Mouse (Mus musculus): ENCODE data around the gene Edil3.

Edil3 gene

GRCm38 (mm10) chr13:88938564-88938963 is 117.3 kb downstream of the Edil3 start:
- DNase-seq (ENCODE audit: low read depth, low spot score): peak; percentile 71

DNA sequence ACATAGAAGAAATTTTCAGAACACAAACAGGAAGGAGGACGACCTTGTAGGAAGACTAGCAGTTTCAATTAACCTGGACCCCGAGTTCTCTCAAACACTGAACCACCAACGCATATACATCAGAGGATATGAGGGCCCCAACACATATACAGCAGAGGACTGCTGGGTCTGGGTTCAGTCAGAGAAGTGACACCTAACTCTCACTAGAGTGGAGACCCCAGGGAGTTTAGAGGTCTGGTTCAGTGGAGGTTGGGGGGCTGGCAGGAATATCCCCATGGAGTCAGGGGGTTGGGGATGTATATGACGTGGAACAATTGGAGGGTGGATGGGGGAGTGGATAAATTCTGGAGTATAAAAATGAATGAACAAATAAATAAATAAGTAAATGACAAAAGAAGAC is 151.1 kb downstream of the Edil3 start:
- no peak for DNase-seq (ENCODE audit: low read depth, low spot score)

DNA sequence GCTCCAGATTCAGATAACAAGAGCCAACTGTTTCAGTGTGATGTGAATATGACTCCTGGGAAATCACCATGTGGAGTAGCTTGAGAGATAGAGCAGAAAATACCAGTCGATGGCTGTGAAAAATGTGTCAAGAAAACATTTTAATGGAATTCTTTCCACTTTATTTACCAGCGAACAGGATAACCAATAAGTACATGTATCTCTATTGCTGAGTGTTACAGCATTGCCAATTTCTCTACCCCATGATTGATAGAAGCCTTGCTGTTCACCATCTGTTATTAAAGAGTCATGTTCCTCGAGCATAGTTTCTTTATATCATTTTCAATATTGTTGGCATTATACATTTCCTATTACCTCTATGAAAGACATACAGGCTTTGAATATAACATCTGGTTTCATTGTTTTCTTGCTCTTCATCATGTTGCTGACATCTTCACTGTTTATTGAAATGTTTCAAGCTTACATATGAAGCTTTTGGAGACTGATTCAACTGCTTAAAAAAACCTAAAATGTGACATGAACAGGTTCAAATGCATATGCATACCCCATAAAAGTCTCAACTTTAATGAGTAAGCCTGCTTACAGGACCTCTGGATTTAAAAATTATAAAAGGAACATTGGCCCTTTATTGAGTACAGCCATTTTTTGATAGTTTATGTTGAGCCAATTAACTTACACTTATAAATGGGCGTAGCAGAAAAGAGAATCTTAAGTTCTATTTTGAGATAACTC is 186.6 kb downstream of the Edil3 start:
- no peak for DNase-seq (ENCODE audit: low read depth, low spot score)

DNA sequence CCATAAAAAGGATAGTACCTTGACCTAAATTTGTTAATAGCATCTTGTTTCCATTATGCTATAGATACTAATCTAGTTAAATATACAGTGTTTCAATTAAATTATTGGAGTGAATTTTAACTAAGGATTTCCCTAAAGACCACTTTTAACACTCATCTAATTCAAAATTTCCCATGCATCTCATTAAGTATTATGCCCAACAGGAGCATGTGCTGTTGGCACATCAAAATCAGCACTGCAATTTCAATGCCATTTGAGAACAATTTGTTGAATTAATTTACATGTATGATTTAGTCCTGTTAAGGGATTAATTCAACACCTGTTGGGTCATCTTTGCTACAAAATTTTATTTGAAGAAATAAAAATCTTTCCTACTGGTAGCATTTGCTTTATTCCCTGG is 191.2 kb downstream of the Edil3 start:
- no peak for DNase-seq (ENCODE audit: low read depth, low spot score)

- DNase-seq (ENCODE audit: low read depth, low spot score): peak; percentile 9
Observed at GRCm38 (mm10) chr13:89029817-89030539, 208.7 kb downstream of the Edil3 start.

- DNase-seq (ENCODE audit: low read depth, low spot score): no peak
Observed at GRCm38 (mm10) chr13:89035711-89036110, 214.4 kb downstream of the Edil3 start.

GRCm38 (mm10) chr13:89041495-89041894 is 220.2 kb downstream of the Edil3 start:
- DNase-seq (ENCODE audit: low read depth, low spot score): no peak

GRCm38 (mm10) chr13:89070132-89070531 is 248.9 kb downstream of the Edil3 start:
- DNase-seq (ENCODE audit: low read depth, low spot score): peak; percentile 2

DNA sequence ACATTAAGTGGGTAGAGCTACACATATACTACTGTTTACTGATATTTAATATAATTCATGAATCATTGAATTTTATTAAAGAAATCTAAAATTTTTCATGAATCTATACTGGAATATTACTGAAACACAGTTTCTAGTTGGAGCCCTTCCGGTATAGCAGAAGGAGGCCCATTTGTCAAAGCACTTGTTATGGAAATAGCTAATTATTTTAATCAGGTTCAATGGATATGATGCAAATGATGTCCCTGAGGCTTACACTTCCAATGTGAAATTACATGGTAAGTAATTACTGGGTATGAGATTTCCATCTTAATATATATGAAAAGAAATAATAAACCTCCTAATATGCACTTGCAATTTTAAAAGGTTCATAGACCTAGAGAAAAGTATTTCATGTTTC is 254.9 kb downstream of the Edil3 start:
- DNase-seq (ENCODE audit: low read depth, low spot score): no peak

GRCm38 (mm10) chr13:89105889-89106288 is 284.6 kb downstream of the Edil3 start:
- no peak for DNase-seq (ENCODE audit: low read depth, low spot score)

GRCm38 (mm10) chr13:89117551-89117950 is 296.3 kb downstream of the Edil3 start:
- no peak for DNase-seq (ENCODE audit: low read depth, low spot score)

DNA sequence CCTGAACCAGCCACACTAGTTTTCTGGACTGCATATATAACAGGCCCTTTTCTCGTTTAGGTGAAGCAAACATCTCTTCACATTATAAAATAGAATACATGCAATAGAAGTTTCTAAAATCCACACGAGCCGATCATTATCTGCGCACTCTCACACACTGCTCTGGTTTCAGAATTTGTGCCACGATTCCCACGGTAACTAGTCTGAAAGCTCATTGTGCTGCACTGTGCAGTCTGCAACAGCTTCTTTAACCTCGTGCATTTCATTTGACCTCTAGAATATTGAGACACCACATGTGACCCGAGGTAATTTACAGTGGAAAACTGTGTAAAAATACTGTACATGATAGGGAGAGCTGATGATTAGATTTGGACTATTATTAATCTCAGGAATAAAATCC is 298.5 kb downstream of the Edil3 start:
- DNase-seq (ENCODE audit: low read depth, low spot score): no peak

GRCm38 (mm10) chr13:89122511-89123253 is 301.4 kb downstream of the Edil3 start:
- DNase-seq (ENCODE audit: low read depth, low spot score): no peak

DNA sequence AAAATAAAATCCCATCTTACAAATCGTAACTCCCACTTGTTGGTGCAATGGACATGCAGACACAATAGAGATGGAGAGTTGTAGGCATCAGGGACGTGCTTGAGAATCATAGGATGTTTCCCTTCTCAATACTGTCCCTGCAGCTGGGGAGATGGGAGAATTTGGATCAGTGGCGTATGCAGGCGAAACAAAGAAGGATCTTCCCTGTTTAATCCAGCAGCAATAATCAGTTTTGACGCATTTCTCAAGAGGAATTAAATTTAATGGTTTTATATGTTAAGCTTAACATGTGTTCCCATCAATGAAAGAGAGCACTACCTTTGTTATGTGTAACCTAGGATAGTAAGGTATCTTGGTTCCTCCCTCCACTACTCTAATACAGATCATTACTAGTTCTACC is 302.1 kb downstream of the Edil3 start:
- no peak for DNase-seq (ENCODE audit: low read depth, low spot score)

DNA sequence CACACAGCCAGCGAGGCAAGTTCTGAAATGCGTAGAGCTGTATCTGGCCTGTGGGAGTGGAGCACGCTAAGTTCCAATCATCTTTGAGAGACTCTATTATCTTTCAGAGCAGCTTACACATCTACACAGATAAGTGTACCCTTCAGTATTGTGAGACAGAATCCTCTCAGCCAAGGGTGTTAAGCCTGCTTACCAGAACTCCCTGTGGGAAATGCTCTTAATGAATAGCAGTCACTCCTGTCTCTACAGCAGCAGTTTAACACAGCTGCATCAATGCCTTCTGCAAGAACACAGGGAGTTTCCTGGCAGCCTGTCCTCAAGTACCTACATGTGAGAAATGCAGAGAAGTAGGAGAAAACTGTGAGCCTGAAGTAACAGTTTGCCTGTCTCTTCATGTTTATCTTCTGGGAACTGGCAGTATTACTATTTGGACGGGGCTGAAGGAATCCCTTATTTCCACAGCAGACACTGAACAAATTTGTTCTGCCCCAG is 324.8 kb downstream of the Edil3 start:
- DNase-seq (ENCODE audit: low read depth, low spot score): no peak

DNA sequence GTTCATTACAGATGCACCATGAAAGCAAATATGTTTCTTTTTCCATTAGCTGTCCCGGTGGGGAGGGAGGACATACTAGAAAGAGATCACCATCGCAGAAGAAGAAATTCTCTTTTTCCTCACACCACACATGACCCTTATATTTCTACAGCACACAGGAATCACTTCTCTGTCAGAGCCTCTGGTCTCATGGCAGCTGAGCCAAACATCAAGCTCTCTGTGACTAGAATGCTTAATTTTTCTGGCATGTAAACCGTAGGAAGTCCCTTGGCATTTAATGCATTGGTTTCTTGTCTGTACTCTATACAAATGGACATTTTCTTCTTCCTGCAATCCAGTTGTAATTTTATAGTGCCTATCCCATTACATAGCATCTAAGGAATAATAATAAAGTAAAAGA is 330.6 kb downstream of the Edil3 start:
- no peak for DNase-seq (ENCODE audit: low read depth, low spot score)

- DNase-seq (ENCODE audit: low read depth, low spot score): no peak
Observed at GRCm38 (mm10) chr13:89167960-89168359, 346.7 kb downstream of the Edil3 start.

DNA sequence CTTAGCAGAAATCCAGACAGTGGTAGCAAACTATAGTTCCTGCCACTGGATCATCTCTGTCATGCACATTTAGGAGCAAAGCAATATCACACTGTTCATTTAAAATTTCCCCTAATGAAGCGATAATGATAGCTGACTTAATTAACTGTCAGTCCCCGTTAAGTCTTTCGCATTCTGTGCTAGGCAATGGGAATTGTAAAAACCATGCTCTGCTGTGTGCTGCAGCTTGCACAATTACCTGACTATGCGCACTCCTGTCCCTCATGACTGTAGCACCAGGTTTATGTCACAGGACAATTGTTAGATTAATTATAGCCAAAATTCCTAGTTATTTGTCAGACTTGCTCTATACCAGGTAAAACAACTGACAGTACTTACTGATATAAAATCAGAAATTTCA is 348.8 kb downstream of the Edil3 start:
- no peak for DNase-seq (ENCODE audit: low read depth, low spot score)

- no peak for DNase-seq (ENCODE audit: low read depth, low spot score)
Observed at GRCm38 (mm10) chr13:89175154-89175553, 353.9 kb downstream of the Edil3 start.

DNA sequence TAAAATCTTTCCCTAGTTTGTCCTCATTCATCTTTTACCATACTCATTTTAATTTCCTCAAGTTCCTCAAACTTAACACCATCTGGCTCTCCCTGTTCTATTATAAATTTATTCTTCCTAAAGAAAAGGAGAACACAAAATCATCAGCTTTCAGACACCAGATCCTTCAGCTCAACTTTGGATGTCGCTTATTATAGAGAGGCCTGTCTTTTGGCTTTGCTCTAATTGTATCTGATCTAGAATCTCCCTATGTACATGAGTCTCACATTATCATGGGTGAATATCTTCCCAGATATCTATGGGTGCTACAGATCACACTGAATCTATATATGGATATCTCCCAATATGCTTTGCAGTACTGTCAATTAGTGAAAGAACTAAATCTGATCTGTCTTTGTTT is 367.8 kb downstream of the Edil3 start:
- DNase-seq (ENCODE audit: low read depth, low spot score): no peak

DNA sequence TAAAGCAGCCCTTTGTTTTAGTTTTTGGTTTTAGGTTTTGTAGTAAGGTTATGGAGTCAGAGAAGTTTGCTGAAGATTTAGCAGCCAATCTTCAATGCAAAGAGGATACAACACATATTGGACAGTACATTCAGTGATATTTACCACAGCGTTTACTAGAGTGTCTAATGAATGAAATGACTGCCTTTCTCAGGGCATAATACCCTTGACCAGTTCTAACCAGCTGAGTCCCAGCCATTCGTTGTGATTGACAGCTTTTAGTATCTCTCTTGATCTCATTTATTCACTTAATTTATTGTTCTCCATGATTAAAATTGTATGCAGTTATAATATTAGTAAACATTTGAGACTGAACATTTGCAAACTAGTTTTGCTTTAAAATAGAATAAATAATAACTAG is 375.7 kb downstream of the Edil3 start:
- DNase-seq (ENCODE audit: low read depth, low spot score): no peak

GRCm38 (mm10) chr13:89199275-89199674 is 378.0 kb downstream of the Edil3 start:
- no peak for DNase-seq (ENCODE audit: low read depth, low spot score)

All from 3T3-L1 (cell line).